Mouse (Mus musculus) C2C12 (cell line): Measurements from ENCODE around the gene Wasf1.

ENCODE experiments used
- CTCF ChIP-seq: IDR thresholded peaks from one replicate; pipeline ENCODE4 v1.5.1; 2011; ENCODE audit not compliant: control insufficient read depth, insufficient read depth, insufficient read length
- MYOG ChIP-seq: IDR thresholded peaks from one replicate; pipeline ENCODE4 v1.6.1; 2011; ENCODE audit not compliant: control insufficient read depth, insufficient read length; ENCODE audit errors: extremely low read depth
- USF1 ChIP-seq: IDR thresholded peaks from one replicate; pipeline ENCODE4 v1.6.1; 2011; ENCODE audit warnings: low read depth, mild to moderate bottlenecking, control low read depth, moderate library complexity

- TF ChIP-seq CTCF (no peak), MYOG (no peak), USF1 (no peak)
These were observed 88.0 kb downstream of the Wasf1 start for GRCm38 (mm10) chr10:40971256-40971655.
